Mouse (Mus musculus): ENCODE measurements around the gene Odam. TPM values are rescaled to one million over a fixed set of nuclear protein-coding genes. Genes with fewer than 3 reads are reported as not detected.

Gene Odam
- polyA plus RNA-seq, 1 experiment from 2014 or later, result not detected

Other genes starting within 250 kb of the Odam start
- not detected in 2 replicates for gene Csn1s1, start 218.8 kb upstream of the Odam start, polyA plus RNA-seq (2014; fragmentation: Nextera tagmentation; extraction: Ambion mirVana)
- gene Csn2, start 185.4 kb upstream of the Odam start, polyA plus RNA-seq (2014; fragmentation: Nextera tagmentation; extraction: Ambion mirVana), result not detected in 2 replicates
- not detected in 2 replicates for gene Csn1s2a, start 110.5 kb upstream of the Odam start, polyA plus RNA-seq (2014; fragmentation: Nextera tagmentation; extraction: Ambion mirVana)
- gene Csn1s2b, start 76.9 kb upstream of the Odam start, polyA plus RNA-seq (2014; fragmentation: Nextera tagmentation; extraction: Ambion mirVana), result not detected in 2 replicates
- gene Prr27, start 59.3 kb upstream of the Odam start, polyA plus RNA-seq (2014; fragmentation: Nextera tagmentation; extraction: Ambion mirVana), result not detected in 2 replicates
- 0.16 TPM in 1 of 2 replicates, not detected in the other for gene Csn3, start 40.5 kb downstream of the Odam start, polyA plus RNA-seq (2014; fragmentation: Nextera tagmentation; extraction: Ambion mirVana)
- not detected in 2 replicates for gene 2310003L06Rik, start 84.4 kb downstream of the Odam start, polyA plus RNA-seq (2014; fragmentation: Nextera tagmentation; extraction: Ambion mirVana)
- not detected in 2 replicates for gene Gm28434, start 84.5 kb downstream of the Odam start, polyA plus RNA-seq (2014; fragmentation: Nextera tagmentation; extraction: Ambion mirVana)
- gene Cabs1, start 94.4 kb downstream of the Odam start, polyA plus RNA-seq (2014; fragmentation: Nextera tagmentation; extraction: Ambion mirVana), result not detected in 2 replicates
- gene Smr3a, start 117.5 kb downstream of the Odam start, polyA plus RNA-seq (2014; fragmentation: Nextera tagmentation; extraction: Ambion mirVana), result not detected in 2 replicates
- not detected in 2 replicates for gene Smr2, start 201.5 kb downstream of the Odam start, polyA plus RNA-seq (2014; fragmentation: Nextera tagmentation; extraction: Ambion mirVana)
- gene Gm11116, start 226.5 kb downstream of the Odam start, polyA plus RNA-seq (2014; fragmentation: Nextera tagmentation; extraction: Ambion mirVana), result not detected in 2 replicates